Mouse (Mus musculus) hindbrain, postnatal 0 days (tissue): Measurements from ENCODE around the gene Pxmp4. TPM values are rescaled to one million over a fixed set of nuclear protein-coding genes. Genes with fewer than 3 reads are reported as not detected.
A peak's percentile ranks its signal among the peaks of the same experiment; 100 is the strongest.

Experiments used
- ATAC-seq: fragments of 200-750 bp; cut with Nextera tagmentation; 2 replicates; pipeline ENCODE4 v1.8.0; 2017; ENCODE audit warnings: mild to moderate bottlenecking, moderate TSS enrichment, moderate library complexity
- DNase-seq: peaks from one replicate; pipeline ENCODE4 v3.0.0-alpha.2; 2015; ENCODE audit warnings: low spot score
- H3K27ac ChIP-seq: fragments of 300-500 bp; sonication (generic); 2 replicates; pipeline ENCODE4 v1.5.1; 2014; ENCODE audit warnings: mild to moderate bottlenecking
- H3K27me3 ChIP-seq: fragments of 300-500 bp; sonication (generic); 2 replicates; pipeline ENCODE4 v1.6.1; 2014; ENCODE audit warnings: low read length, mixed read lengths; ENCODE audit not compliant: insufficient read depth
- H3K36me3 ChIP-seq: fragments of 300-500 bp; sonication (generic); 2 replicates; pipeline ENCODE4 v1.6.1; 2014; ENCODE audit warnings: low read length, mixed read lengths; ENCODE audit not compliant: insufficient read depth
- H3K4me1 ChIP-seq: fragments of 300-500 bp; sonication (generic); 2 replicates; pipeline ENCODE4 v1.6.1; 2014; ENCODE audit warnings: antibody characterized with exemption, low read length, mixed read lengths; ENCODE audit not compliant: insufficient read depth
- H3K4me2 ChIP-seq: fragments of 300-500 bp; sonication (generic); 2 replicates; pipeline ENCODE4 v1.6.1; 2014; ENCODE audit warnings: low read depth, mild to moderate bottlenecking, low read length, moderate library complexity, mixed read lengths
- H3K4me3 ChIP-seq: fragments of 300-500 bp; sonication (generic); 2 replicates; pipeline ENCODE4 v1.5.1; 2014; ENCODE audit warnings: low read length
- H3K9ac ChIP-seq: fragments of 300-500 bp; sonication (generic); replicated peaks from 2 replicates; pipeline ENCODE4 v1.6.1; 2014; ENCODE audit warnings: mild to moderate bottlenecking, low read length, moderate library complexity, mixed read lengths
- H3K9me3 ChIP-seq: fragments of 300-500 bp; sonication (generic); 2 replicates; pipeline ENCODE4 v1.6.1; 2016; ENCODE audit warnings: low read length, mixed read lengths
- CTCF ChIP-seq: IDR thresholded peaks from 2 replicates; pipeline ENCODE4 v1.5.1; 2016; ENCODE audit warnings: antibody characterized with exemption, control low read depth, low read depth
- WGBS: fragments of 180-500 bp; shearing (Covaris S2); extraction: QIAGEN DNeasy Blood & Tissue Kit; methylation state at CpG from one replicate; pipeline ENCODE4 v1.1.7; 2014; 5-methylcytosine and 5-hydroxymethylcytosine counted together
- polyA plus RNA-seq: library from polyadenylated mRNA; unstranded; fragments of >200 nt; fragmentation: Nextera tagmentation; extraction: Ambion mirVana; gene quantifications from 2 replicates; pipeline ENCODE4 v1.2.1, GENCODE M21; 2015
- total RNA-seq: library from RNA; depleted of rRNA; stranded (reverse); fragments of >200 nt; gene quantifications from 2 replicates; pipeline ENCODE4 v1.2.3, GENCODE M21; 2014

The Pxmp4 gene
- total and polyA plus RNA-seq, 2 experiments from 2014 or later: 21.9 to 24.8 TPM

- H3K4me3 ChIP-seq: peak within 1 kb of the TSS; percentile 56
- H3K36me3 ChIP-seq: no peaks in the 10 kb centered on the region
- peak; percentile 64 for TF ChIP-seq CTCF
- peak; percentile 95 for ATAC-seq
- peaks cover 7% of the 10 kb centered on the region; the same call in 1 of the 2 replicates for H3K4me1 ChIP-seq
- peak within 1 kb of the TSS; percentile 75 for H3K9ac ChIP-seq
- H3K27me3 ChIP-seq: no peaks in the 10 kb centered on the region
- H3K27ac ChIP-seq: peak within 1 kb of the TSS; percentile 91
- peak within 1 kb of the TSS; percentile 60 for H3K4me2 ChIP-seq
- H3K9me3 ChIP-seq: no peaks in the 10 kb centered on the region
- WGBS: under 1% methylated on average over 65 of the region's 98 CpGs
- DNase-seq: peak; percentile 95
Measured at GRCm38 (mm10) chr2:154613118-154614115, 9.9 kb upstream of the Pxmp4 start, which contains the start of the genes Zfp341 and 4930519P11Rik. Gene Zfp341, plus strand, starts transcription at chr2:154613297. Gene 4930519P11Rik, minus strand, starts transcription at chr2:154613437.

- H3K4me2 ChIP-seq: no peak overlapping the region
- H3K9ac ChIP-seq: no peak overlapping the region
- no peaks in the 10 kb centered on the region for H3K36me3 ChIP-seq
- ATAC-seq (no peak), DNase-seq (no peak)
- WGBS: 67% methylated on average over 10 of the region's 10 CpGs
- no peaks in the 10 kb centered on the region for H3K9me3 ChIP-seq
- no peak for TF ChIP-seq CTCF
- no peak overlapping the region for H3K27ac ChIP-seq
- H3K4me1 ChIP-seq: peaks cover 6% of the 10 kb centered on the region; the same call in 1 of the 2 replicates
- H3K4me3 ChIP-seq: no peak overlapping the region
- H3K27me3 ChIP-seq: no peaks in the 10 kb centered on the region
Measured at GRCm38 (mm10) chr2:154609050-154609767, 5.7 kb upstream of the Pxmp4 start.

GRCm38 (mm10) chr2:154606965-154607364, 3.5 kb upstream of the Pxmp4 start:
- H3K27me3 ChIP-seq: no peaks in the 10 kb centered on the region
- H3K9ac ChIP-seq: no peak overlapping the region
- no peak for ATAC-seq
- H3K27ac ChIP-seq: no peak overlapping the region
- WGBS: 93% methylated on average over 1 of the region's 1 CpGs
- no peaks in the 10 kb centered on the region for H3K9me3 ChIP-seq
- no peak for DNase-seq
- H3K36me3 ChIP-seq: no peaks in the 10 kb centered on the region
- 0 out of 2 replicates have a peak, but pooled peaks cover 11% of the 10 kb centered on the region for H3K4me1 ChIP-seq
- H3K4me3 ChIP-seq: no peak overlapping the region
- TF ChIP-seq CTCF: no peak
- H3K4me2 ChIP-seq: no peak overlapping the region

- no peak overlapping the region for H3K9ac ChIP-seq
- H3K27ac ChIP-seq: no peak overlapping the region
- no peaks in the 10 kb centered on the region for H3K9me3 ChIP-seq
- 0 out of 2 replicates have a peak, but pooled peaks cover 11% of the 10 kb centered on the region for H3K4me1 ChIP-seq
- H3K4me2 ChIP-seq: peak overlapping the region; percentile 60
- TF ChIP-seq CTCF: no peak
- H3K4me3 ChIP-seq: peak overlapping the region; percentile 55
- H3K27me3 ChIP-seq: no peaks in the 10 kb centered on the region
- WGBS: 42% methylated on average over 7 of the region's 7 CpGs
- no peak for ATAC-seq
- no peak for DNase-seq
- no peaks in the 10 kb centered on the region for H3K36me3 ChIP-seq
Measured at GRCm38 (mm10) chr2:154604156-154604555, 648 bp upstream of the Pxmp4 start.

GRCm38 (mm10) chr2:154603007-154603637, 386 bp downstream of the Pxmp4 start:
- no peaks in the 10 kb centered on the region for H3K36me3 ChIP-seq
- H3K9ac ChIP-seq: peak overlapping the region; percentile 61
- peak overlapping the region; percentile 60 for H3K4me2 ChIP-seq
- no peak for TF ChIP-seq CTCF
- no peaks in the 10 kb centered on the region for H3K27me3 ChIP-seq
- H3K4me3 ChIP-seq: peak overlapping the region; percentile 55
- ATAC-seq: no peak
- 23% methylated on average over 22 of the region's 22 CpGs for WGBS
- no peak for DNase-seq
- 0 out of 2 replicates have a peak, but pooled peaks cover 11% of the 10 kb centered on the region for H3K4me1 ChIP-seq
- no peaks in the 10 kb centered on the region for H3K9me3 ChIP-seq
- H3K27ac ChIP-seq: peak overlapping the region; percentile 71; the same call in 1 of the 2 replicates

- WGBS: 77% methylated on average over 3 of the region's 3 CpGs
- Histone ChIP-seq H3K9me3 (no peaks in the 10 kb centered on the region), H3K4me3 (no peak overlapping the region), H3K4me1 (0 out of 2 replicates have a peak, but pooled peaks cover 11% of the 10 kb centered on the region), H3K4me2 (no peak overlapping the region), H3K27ac (no peak overlapping the region), H3K36me3 (no peaks in the 10 kb centered on the region), H3K9ac (no peak overlapping the region), H3K27me3 (no peaks in the 10 kb centered on the region)
- DNase-seq (no peak), ATAC-seq (no peak)
- no peak for TF ChIP-seq CTCF
Measured at GRCm38 (mm10) chr2:154601324-154601723, 2.2 kb downstream of the Pxmp4 start.
